Mouse (Mus musculus) thymus, adult 18-20 months (tissue): ENCODE measurements around the gene Zfand3.

Experiments used
- DNase-seq, 2 experiments: peaks; one replicate each; pipeline ENCODE4 v3.0.0; 2022; ENCODE audit warnings: mixed read lengths in 2 of 2

Gene Zfand3

GRCm38 (mm10) chr17:30195591-30196183, 191.2 kb downstream of the Zfand3 start:
- peak in 1 of 2 experiments; percentile 2 for DNase-seq

GRCm38 (mm10) chr17:30196401-30197279, 192.1 kb downstream of the Zfand3 start:
- peak in 1 of 2 experiments; percentile 5 for DNase-seq

- peak in 1 of 2 experiments; percentile 16 for DNase-seq
These were observed 192.9 kb downstream of the Zfand3 start for GRCm38 (mm10) chr17:30197280-30198030.

GRCm38 (mm10) chr17:30198422-30198821, 193.9 kb downstream of the Zfand3 start:
- no peak for DNase-seq

GRCm38 (mm10) chr17:30199374-30200247, 195.1 kb downstream of the Zfand3 start:
- DNase-seq = no peak

GRCm38 (mm10) chr17:30200283-30200682, 195.8 kb downstream of the Zfand3 start:
- no peak for DNase-seq

- no peak for DNase-seq
These were observed 200.7 kb downstream of the Zfand3 start for GRCm38 (mm10) chr17:30205062-30205825.

- DNase-seq = no peak
These were observed 205.7 kb downstream of the Zfand3 start for GRCm38 (mm10) chr17:30210262-30210661.

GRCm38 (mm10) chr17:30210936-30211335, 206.4 kb downstream of the Zfand3 start:
- no peak for DNase-seq

GRCm38 (mm10) chr17:30212647-30213046, 208.1 kb downstream of the Zfand3 start:
- DNase-seq = no peak

- no peak for DNase-seq
These were observed 208.8 kb downstream of the Zfand3 start for GRCm38 (mm10) chr17:30213371-30213770.

- DNase-seq = no peak
These were observed 209.9 kb downstream of the Zfand3 start for GRCm38 (mm10) chr17:30214393-30214792.

GRCm38 (mm10) chr17:30215741-30216140, 211.2 kb downstream of the Zfand3 start:
- DNase-seq = no peak

GRCm38 (mm10) chr17:30221677-30222076, 217.1 kb downstream of the Zfand3 start:
- DNase-seq = no peak

- no peak for DNase-seq
These were observed 217.8 kb downstream of the Zfand3 start for GRCm38 (mm10) chr17:30222361-30222760.

- DNase-seq = no peak
These were observed 218.3 kb downstream of the Zfand3 start for GRCm38 (mm10) chr17:30222837-30223236.

- no peak for DNase-seq
These were observed 220.7 kb downstream of the Zfand3 start for GRCm38 (mm10) chr17:30225030-30225740.

GRCm38 (mm10) chr17:30228439-30229215, 224.1 kb downstream of the Zfand3 start:
- no peak for DNase-seq

- DNase-seq = no peak
These were observed 225.9 kb downstream of the Zfand3 start for GRCm38 (mm10) chr17:30230428-30230827.

GRCm38 (mm10) chr17:30231483-30231882, 226.9 kb downstream of the Zfand3 start:
- DNase-seq = no peak
